Mouse (Mus musculus) liver, postnatal 0 days (tissue): Measurements from ENCODE around the gene Unk. TPM values are rescaled to one million over a fixed set of nuclear protein-coding genes. Genes with fewer than 3 reads are reported as not detected.
A peak's percentile ranks its signal among the peaks of the same experiment; 100 is the strongest.

Experiments used
- ATAC-seq: fragments of 200-750 bp; cut with Nextera tagmentation; 2 replicates; pipeline ENCODE4 v1.8.0; 2017; ENCODE audit warnings: mild to moderate bottlenecking, moderate library complexity
- DNase-seq: peaks from one replicate; pipeline ENCODE4 v3.0.0-alpha.2; 2016
- H3K27ac ChIP-seq: fragments of 300-500 bp; sonication (generic); 2 replicates; pipeline ENCODE4 v1.5.1; 2014; ENCODE audit warnings: antibody characterized with exemption, moderate library complexity, mild to moderate bottlenecking, low read depth
- H3K27me3 ChIP-seq: fragments of 300-500 bp; sonication (generic); 2 replicates; pipeline ENCODE4 v1.6.1; 2014; ENCODE audit warnings: low read length, control low read depth, mixed read lengths; ENCODE audit not compliant: insufficient read depth
- H3K36me3 ChIP-seq: fragments of 300-500 bp; sonication (generic); replicated peaks from 2 replicates; pipeline ENCODE4 v1.6.1; 2014; ENCODE audit warnings: mild to moderate bottlenecking, control low read depth, low read length, moderate library complexity, mixed read lengths; ENCODE audit not compliant: insufficient read depth
- H3K4me1 ChIP-seq: fragments of 300-500 bp; sonication (generic); 2 replicates; pipeline ENCODE4 v1.6.1; 2014; ENCODE audit warnings: antibody characterized with exemption, mild to moderate bottlenecking, control low read depth; ENCODE audit not compliant: insufficient read depth
- H3K4me2 ChIP-seq: fragments of 300-500 bp; sonication (generic); 2 replicates; pipeline ENCODE4 v1.6.1; 2014; ENCODE audit warnings: low read depth, mild to moderate bottlenecking, low read length, moderate library complexity, mixed read lengths
- H3K4me3 ChIP-seq: fragments of 300-500 bp; sonication (generic); 2 replicates; pipeline ENCODE4 v1.5.1; 2014; ENCODE audit warnings: low read depth, low read length
- H3K9ac ChIP-seq: fragments of 300-500 bp; sonication (generic); replicated peaks from 2 replicates; pipeline ENCODE4 v1.6.1; 2014; ENCODE audit warnings: mild to moderate bottlenecking, moderate library complexity
- H3K9me3 ChIP-seq: fragments of 300-500 bp; sonication (generic); 2 replicates; pipeline ENCODE4 v1.6.1; 2016; ENCODE audit warnings: mild to moderate bottlenecking, control low read depth, low read length, mixed read lengths
- CTCF ChIP-seq: sonication (generic); IDR thresholded peaks from 2 replicates; pipeline ENCODE4 v1.5.1; 2016; ENCODE audit warnings: antibody characterized with exemption, low read depth
- EP300 ChIP-seq: IDR thresholded peaks from 2 replicates; pipeline ENCODE4 v1.6.1; 2016; ENCODE audit warnings: antibody characterized with exemption, low read depth, mild to moderate bottlenecking
- WGBS: fragments of 180-500 bp; shearing (Covaris S2); extraction: QIAGEN DNeasy Blood & Tissue Kit; methylation state at CpG from one replicate; pipeline ENCODE4 v1.1.7; 2014; ENCODE audit not compliant: insufficient replicate concordance; 5-methylcytosine and 5-hydroxymethylcytosine counted together
- polyA plus RNA-seq: library from polyadenylated mRNA; unstranded; fragments of >200 nt; fragmentation: Nextera tagmentation; extraction: Ambion mirVana; gene quantifications from 2 replicates; pipeline ENCODE4 v1.2.1, GENCODE M21; 2015

Unk gene
- polyA plus RNA-seq, 1 experiment from 2014 or later, result 5.1 TPM

- H3K9me3 ChIP-seq, result no peaks in the 10 kb centered on the region
- DNase-seq, result peak; percentile 14
- 57% methylated on average over 11 of the region's 12 CpGs for WGBS
- TF ChIP-seq CTCF (no peak), EP300 (no peak)
- peaks cover 11% of the 10 kb centered on the region for H3K27me3 ChIP-seq
- H3K4me1 ChIP-seq, result peaks cover 65% of the 10 kb centered on the region
- ATAC-seq, result no peak
- H3K4me3 ChIP-seq, result no peak overlapping the region
- no peak overlapping the region for H3K4me2 ChIP-seq
- 0 out of 2 replicates have a peak, but pooled peaks cover 2% of the 10 kb centered on the region for H3K36me3 ChIP-seq
- no peak overlapping the region for H3K9ac ChIP-seq
- H3K27ac ChIP-seq, result peak overlapping the region; percentile 45; the same call in 1 of the 2 replicates
Measured at GRCm38 (mm10) chr11:116103572-116103971, 73.5 kb downstream of the Unk start.

GRCm38 (mm10) chr11:116104006-116104646, 74.0 kb downstream of the Unk start:
- 0 out of 2 replicates have a peak, but pooled peaks cover 2% of the 10 kb centered on the region for H3K36me3 ChIP-seq
- DNase-seq (peak; percentile 41), ATAC-seq (peak; percentile 46)
- peaks cover 67% of the 10 kb centered on the region for H3K4me1 ChIP-seq
- TF ChIP-seq EP300 (no peak), CTCF (no peak)
- no peaks in the 10 kb centered on the region for H3K9me3 ChIP-seq
- H3K27ac ChIP-seq, result peak overlapping the region; percentile 45; the same call in 1 of the 2 replicates
- no peak overlapping the region for H3K4me2 ChIP-seq
- H3K9ac ChIP-seq, result no peak overlapping the region
- WGBS, result 29% methylated on average over 14 of the region's 14 CpGs
- peaks cover 17% of the 10 kb centered on the region for H3K27me3 ChIP-seq
- H3K4me3 ChIP-seq, result no peak overlapping the region

GRCm38 (mm10) chr11:116105065-116105464, 74.9 kb downstream of the Unk start:
- ATAC-seq, result no peak
- Histone ChIP-seq H3K27ac (no peak overlapping the region), H3K4me1 (peaks cover 65% of the 10 kb centered on the region), H3K27me3 (peaks cover 26% of the 10 kb centered on the region), H3K9ac (no peak overlapping the region), H3K9me3 (no peaks in the 10 kb centered on the region), H3K4me3 (no peak overlapping the region), H3K36me3 (0 out of 2 replicates have a peak, but pooled peaks cover 2% of the 10 kb centered on the region), H3K4me2 (no peak overlapping the region)
- DNase-seq, result no peak
- WGBS, result 79% methylated on average over 2 of the region's 2 CpGs
- TF ChIP-seq CTCF, result no peak
- TF ChIP-seq EP300, result no peak

GRCm38 (mm10) chr11:116106154-116106962, 76.2 kb downstream of the Unk start:
- H3K4me1 ChIP-seq, result peaks cover 54% of the 10 kb centered on the region
- no peak for ATAC-seq
- peak overlapping the region; percentile 30; the same call in 1 of the 2 replicates for H3K4me2 ChIP-seq
- no peak for TF ChIP-seq CTCF
- no peak for TF ChIP-seq EP300
- no peak overlapping the region for H3K9ac ChIP-seq
- H3K27me3 ChIP-seq, result peaks cover 31% of the 10 kb centered on the region
- H3K36me3 ChIP-seq, result 0 out of 2 replicates have a peak, but pooled peaks cover 2% of the 10 kb centered on the region
- H3K27ac ChIP-seq, result no peak overlapping the region
- H3K9me3 ChIP-seq, result no peaks in the 10 kb centered on the region
- no peak overlapping the region for H3K4me3 ChIP-seq
- DNase-seq, result no peak
- 39% methylated on average over 32 of the region's 32 CpGs for WGBS

GRCm38 (mm10) chr11:116106963-116107776, 77.0 kb downstream of the Unk start:
- no peak for TF ChIP-seq EP300
- peak; percentile 40 for TF ChIP-seq CTCF
- Histone ChIP-seq H3K27ac (no peak overlapping the region), H3K4me2 (peak overlapping the region; percentile 29; the same call in 1 of the 2 replicates), H3K27me3 (peaks cover 31% of the 10 kb centered on the region), H3K36me3 (0 out of 2 replicates have a peak, but pooled peaks cover 2% of the 10 kb centered on the region), H3K4me3 (no peak overlapping the region), H3K9ac (no peak overlapping the region), H3K9me3 (no peaks in the 10 kb centered on the region), H3K4me1 (peaks cover 50% of the 10 kb centered on the region)
- ATAC-seq, result no peak
- peak; percentile 32 for DNase-seq
- 46% methylated on average over 13 of the region's 14 CpGs for WGBS
